Mouse (Mus musculus) intestine, embryonic 16.5 days (tissue): ENCODE measurements around the gene Fnip1. TPM values are rescaled to one million over a fixed set of nuclear protein-coding genes. Genes with fewer than 3 reads are reported as not detected.

Experiments used
- ATAC-seq: fragments of 200-750 bp; cut with Nextera tagmentation; 2 replicates; pipeline ENCODE4 v1.8.0; 2017; ENCODE audit warnings: moderate TSS enrichment, moderate library complexity
- H3K27ac ChIP-seq: fragments of 300-500 bp; sonication (generic); 2 replicates; pipeline ENCODE4 v1.5.1; 2014; ENCODE audit warnings: mild to moderate bottlenecking, low read length
- H3K27me3 ChIP-seq: fragments of 300-500 bp; sonication (generic); replicated peaks from 2 replicates; pipeline ENCODE4 v1.6.1; 2014; ENCODE audit warnings: low read length, control low read depth, mixed read lengths; ENCODE audit not compliant: control insufficient read depth, insufficient read depth
- H3K36me3 ChIP-seq: fragments of 300-500 bp; sonication (generic); 2 replicates; pipeline ENCODE4 v1.6.1; 2014; ENCODE audit warnings: low read length, control low read depth; ENCODE audit not compliant: control insufficient read depth, insufficient read depth
- H3K4me1 ChIP-seq: fragments of 300-500 bp; sonication (generic); 2 replicates; pipeline ENCODE4 v1.6.1; 2014; ENCODE audit warnings: low read length, control low read depth, mixed read lengths; ENCODE audit not compliant: control insufficient read depth, insufficient read depth
- H3K4me2 ChIP-seq: fragments of 300-500 bp; sonication (generic); 2 replicates; pipeline ENCODE4 v1.6.1; 2014; ENCODE audit warnings: low read depth, low read length, control low read depth
- H3K4me3 ChIP-seq: fragments of 300-500 bp; sonication (generic); 2 replicates; pipeline ENCODE4 v1.5.1; 2014; ENCODE audit warnings: mild to moderate bottlenecking, low read length
- H3K9ac ChIP-seq: fragments of 300-500 bp; sonication (generic); 2 replicates; pipeline ENCODE4 v1.6.1; 2014; ENCODE audit warnings: low read depth, low read length
- H3K9me3 ChIP-seq: fragments of 300-500 bp; sonication (generic); 2 replicates; pipeline ENCODE4 v1.6.1; 2016; ENCODE audit warnings: low read length, control low read depth; ENCODE audit not compliant: control insufficient read depth
- WGBS: fragments of 180-500 bp; shearing (Covaris S2); extraction: QIAGEN DNeasy Blood & Tissue Kit; methylation state at CpG from one replicate; pipeline ENCODE4 v1.1.7; 2014; 5-methylcytosine and 5-hydroxymethylcytosine counted together
- polyA plus RNA-seq: library from polyadenylated mRNA; unstranded; fragments of >200 nt; fragmentation: Nextera tagmentation; extraction: Ambion mirVana; gene quantifications from 2 replicates; pipeline ENCODE4 v1.2.1, GENCODE M21; 2015

Gene Fnip1
- polyA plus RNA-seq, 1 experiment from 2014 or later = 7.6 TPM

- Histone ChIP-seq H3K27me3 (no peaks in the 10 kb centered on the region), H3K36me3 (no peaks in the 10 kb centered on the region), H3K9ac (no peak overlapping the region), H3K4me2 (no peak overlapping the region), H3K27ac (no peak overlapping the region), H3K4me3 (no peak overlapping the region), H3K4me1 (no peaks in the 10 kb centered on the region), H3K9me3 (no peaks in the 10 kb centered on the region)
- ATAC-seq = no peak
- 93% methylated on average over 1 of the region's 1 CpGs for WGBS
Measured at GRCm38 (mm10) chr11:54491946-54492558, 54.1 kb downstream of the Fnip1 start.

DNA sequence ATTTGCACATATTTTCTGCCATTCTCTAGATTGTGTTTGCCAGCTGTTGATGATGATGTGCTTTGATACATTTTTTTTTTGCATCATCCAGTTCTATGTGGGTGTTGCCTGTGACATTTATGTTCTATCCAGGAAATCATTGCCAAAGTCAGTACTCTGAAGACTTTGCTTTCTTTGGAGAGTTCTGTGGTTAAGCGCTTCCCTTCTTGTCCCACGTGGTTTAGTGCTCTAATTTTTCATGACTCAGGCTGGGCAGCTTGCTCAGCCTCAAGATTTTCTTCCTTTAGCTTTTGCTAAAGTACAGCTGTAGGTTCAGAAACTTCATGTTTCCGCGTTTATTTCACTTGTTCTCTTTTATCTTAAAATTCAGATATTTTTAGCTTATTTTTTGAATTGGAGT is 54.6 kb downstream of the Fnip1 start:
- H3K9ac ChIP-seq = no peak overlapping the region
- H3K27me3 ChIP-seq = no peaks in the 10 kb centered on the region
- no peaks in the 10 kb centered on the region for H3K36me3 ChIP-seq
- H3K4me1 ChIP-seq = no peaks in the 10 kb centered on the region
- no peak for ATAC-seq
- 83% methylated on average over 4 of the region's 4 CpGs for WGBS
- no peaks in the 10 kb centered on the region for H3K9me3 ChIP-seq
- no peak overlapping the region for H3K4me3 ChIP-seq
- H3K4me2 ChIP-seq = no peak overlapping the region
- no peak overlapping the region for H3K27ac ChIP-seq

DNA sequence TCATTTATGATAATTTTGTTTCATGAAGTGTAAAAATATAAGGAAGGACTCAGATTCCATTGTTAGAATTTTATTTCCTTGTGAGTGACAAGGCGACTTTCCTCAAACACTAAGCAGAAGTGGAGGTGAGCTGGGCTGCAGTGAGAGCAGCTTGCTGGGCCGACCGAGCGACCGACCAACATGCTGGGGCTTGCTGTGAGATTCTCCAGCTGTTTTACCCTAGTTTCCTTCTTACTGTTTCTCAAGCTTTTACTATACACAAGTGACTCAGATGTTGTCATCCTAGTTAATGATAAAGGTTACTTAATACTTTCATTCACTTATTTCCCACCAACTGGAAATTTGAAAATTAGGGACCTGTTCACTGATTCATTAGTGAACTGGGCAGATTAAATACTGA is 61.8 kb downstream of the Fnip1 start:
- Histone ChIP-seq H3K4me2 (no peak overlapping the region), H3K36me3 (peaks cover 4% of the 10 kb centered on the region; the same call in 1 of the 2 replicates), H3K27ac (no peak overlapping the region), H3K4me1 (no peaks in the 10 kb centered on the region), H3K4me3 (no peak overlapping the region), H3K9ac (no peak overlapping the region), H3K27me3 (no peaks in the 10 kb centered on the region), H3K9me3 (no peaks in the 10 kb centered on the region)
- ATAC-seq = no peak
- WGBS = 68% methylated on average over 5 of the region's 5 CpGs

DNA sequence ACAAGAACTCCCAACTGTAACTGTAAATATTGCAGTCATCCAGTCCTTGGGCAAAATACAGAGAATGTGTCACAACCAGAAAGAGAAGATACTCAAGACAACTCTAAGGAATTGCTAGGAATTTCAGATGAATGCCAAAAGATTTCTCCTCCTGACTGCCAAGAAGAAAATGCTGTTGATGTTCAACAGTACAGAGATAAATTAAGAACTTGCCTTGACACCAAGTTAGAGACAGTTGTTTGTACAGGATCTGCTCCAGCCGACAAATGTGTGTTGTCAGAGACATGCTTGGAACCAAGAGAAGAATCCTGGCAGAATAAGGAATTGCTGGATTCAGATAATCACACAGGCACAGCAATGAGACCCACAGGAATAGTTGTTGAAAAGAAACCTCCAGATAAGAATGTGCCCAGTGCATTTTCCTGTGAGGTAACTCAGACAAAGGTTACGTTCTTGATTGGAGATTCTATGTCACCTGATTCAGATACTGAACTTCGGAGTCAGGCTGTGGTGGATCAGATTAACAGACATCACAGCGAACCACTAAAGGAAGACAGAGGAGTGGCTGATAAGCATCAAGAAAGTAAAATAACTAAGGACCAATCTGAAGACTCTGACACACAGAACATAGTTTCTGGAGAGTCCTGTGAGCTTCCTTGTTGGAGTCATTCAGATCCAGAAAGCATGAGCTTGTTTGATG is 64.7 kb downstream of the Fnip1 start:
- 81% methylated on average over 4 of the region's 4 CpGs for WGBS
- H3K36me3 ChIP-seq = peaks cover 4% of the 10 kb centered on the region; the same call in 1 of the 2 replicates

GRCm38 (mm10) chr11:54513584-54513983 is 75.6 kb downstream of the Fnip1 start:
- Histone ChIP-seq H3K27me3 (no peaks in the 10 kb centered on the region), H3K4me3 (no peak overlapping the region), H3K4me1 (no peaks in the 10 kb centered on the region), H3K9me3 (no peaks in the 10 kb centered on the region), H3K27ac (no peak overlapping the region), H3K36me3 (peaks cover 3% of the 10 kb centered on the region; the same call in 1 of the 2 replicates), H3K4me2 (no peak overlapping the region), H3K9ac (no peak overlapping the region)
- no peak for ATAC-seq

More for the DNA sequence above, 64.7 kb downstream of the Fnip1 start:
- Histone ChIP-seq H3K4me2 (no peak overlapping the region), H3K9ac (no peak overlapping the region), H3K4me3 (no peak overlapping the region), H3K4me1 (no peaks in the 10 kb centered on the region), H3K27me3 (no peaks in the 10 kb centered on the region), H3K27ac (no peak overlapping the region), H3K9me3 (no peaks in the 10 kb centered on the region)
- no peak for ATAC-seq

DNA sequence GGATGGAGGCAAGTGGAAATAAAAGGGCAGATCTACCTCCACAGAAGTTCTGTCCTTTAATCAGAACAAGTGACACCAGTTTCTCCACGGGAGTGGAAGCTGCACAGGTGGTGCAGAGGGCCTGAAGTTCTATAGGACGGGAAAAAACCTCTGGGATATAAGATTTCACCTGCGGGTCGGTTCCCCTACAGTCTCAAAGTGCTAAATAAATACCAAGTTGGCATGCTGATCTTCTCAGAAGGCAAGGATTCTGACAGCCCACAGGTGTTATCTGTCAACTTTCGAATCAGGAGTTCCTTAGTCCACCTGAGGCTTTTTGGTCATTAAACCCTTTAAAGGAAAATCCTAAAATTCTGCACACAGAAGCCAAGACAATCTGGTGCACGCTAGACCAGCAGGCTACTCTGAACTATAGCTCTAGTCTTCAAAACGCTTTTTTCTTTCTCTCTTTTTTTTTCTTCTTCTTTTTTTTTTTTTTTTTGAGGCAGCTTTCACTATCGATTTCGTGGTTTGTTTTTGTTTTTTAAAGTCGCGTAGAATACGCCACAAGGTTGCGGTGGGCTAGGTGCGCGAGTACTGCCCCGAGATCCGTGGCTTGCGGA is 84.0 kb downstream of the Fnip1 start:
- no peaks in the 10 kb centered on the region for H3K36me3 ChIP-seq
- ATAC-seq = no peak
- under 1% methylated on average over 18 of the region's 18 CpGs for WGBS
- H3K27ac ChIP-seq = peak overlapping the region; percentile 97
- H3K4me3 ChIP-seq = peak overlapping the region; percentile 90
- H3K9ac ChIP-seq = peak overlapping the region; percentile 74
- H3K4me1 ChIP-seq = peaks cover 6% of the 10 kb centered on the region
- H3K4me2 ChIP-seq = peak overlapping the region; percentile 50
- H3K27me3 ChIP-seq = no peaks in the 10 kb centered on the region
- H3K9me3 ChIP-seq = no peaks in the 10 kb centered on the region

- Histone ChIP-seq H3K27ac (peak within 1 kb of the TSS; percentile 97), H3K4me2 (peak within 1 kb of the TSS; percentile 63), H3K4me1 (peaks cover 6% of the 10 kb centered on the region), H3K4me3 (peak within 1 kb of the TSS; percentile 90), H3K9me3 (no peaks in the 10 kb centered on the region), H3K9ac (peak within 1 kb of the TSS; percentile 93), H3K36me3 (no peaks in the 10 kb centered on the region), H3K27me3 (no peaks in the 10 kb centered on the region)
- peak; percentile 97 for ATAC-seq
- WGBS = under 1% methylated on average over 73 of the region's 73 CpGs
Measured at GRCm38 (mm10) chr11:54522529-54523430, 84.8 kb downstream of the Fnip1 start, which contains the start of gene Rapgef6. Rapgef6 (plus strand) TSS chr11:54522847.

DNA sequence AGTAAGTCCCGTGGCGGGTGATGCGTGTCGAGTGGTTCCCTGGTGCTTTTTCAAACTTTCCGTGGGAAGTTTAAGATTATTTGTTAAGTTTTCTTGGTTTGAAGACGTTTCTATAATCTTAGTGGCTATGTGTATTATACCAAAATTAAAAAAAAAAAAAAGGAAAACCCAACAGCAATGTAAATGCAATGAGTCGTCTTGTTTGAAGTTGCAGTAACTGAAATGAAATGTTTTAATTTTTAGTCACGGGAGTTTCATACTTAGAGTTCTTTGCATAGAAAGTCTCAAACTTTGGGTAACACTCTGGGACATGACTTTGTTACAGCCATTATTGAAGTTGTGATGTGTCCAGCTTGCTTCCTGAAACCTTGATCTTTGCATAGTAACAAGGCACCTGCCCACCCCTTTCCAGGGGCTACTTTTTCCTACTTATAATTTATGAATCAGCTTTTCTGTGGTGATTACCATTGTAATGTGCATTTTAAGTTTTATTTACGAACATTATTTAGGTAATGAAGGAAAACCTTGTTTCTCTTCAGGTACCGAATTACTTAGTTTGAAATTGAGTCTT is 85.5 kb downstream of the Fnip1 start:
- H3K27me3 ChIP-seq = no peaks in the 10 kb centered on the region
- no peak for ATAC-seq
- peaks cover 6% of the 10 kb centered on the region for H3K4me1 ChIP-seq
- peak overlapping the region; percentile 93 for H3K9ac ChIP-seq
- H3K27ac ChIP-seq = peak overlapping the region; percentile 97
- H3K9me3 ChIP-seq = no peaks in the 10 kb centered on the region
- peak overlapping the region; percentile 90 for H3K4me3 ChIP-seq
- H3K4me2 ChIP-seq = peak overlapping the region; percentile 63
- WGBS = 13% methylated on average over 10 of the region's 10 CpGs
- H3K36me3 ChIP-seq = no peaks in the 10 kb centered on the region
